Mouse (Mus musculus) heart, postnatal 0 days (tissue): Measurements from ENCODE around the gene Olfr603.

Experiments used
- CTCF ChIP-seq: IDR thresholded peaks from 2 replicates; pipeline ENCODE4 v1.5.1; 2016; ENCODE audit warnings: antibody characterized with exemption, control low read depth, low read depth
- EP300 ChIP-seq: IDR thresholded peaks from 2 replicates; pipeline ENCODE4 v1.6.1; 2016; ENCODE audit warnings: antibody characterized with exemption, low read depth

GRCm38 (mm10) chr7:103349569-103349968 is 36.4 kb downstream of the Olfr603 start, which contains the start of gene Olfr600:
- TF ChIP-seq CTCF (no peak), EP300 (no peak)
